Mouse (Mus musculus): ENCODE measurements around the gene Treml2.

GRCm38 (mm10) chr17:48318686-48319085, 19.4 kb downstream of the Treml2 start:
- TF ChIP-seq POLR2A (IDR thresholded peaks at IDR 0.05; ENCODE audit: borderline replicate concordance, low read depth, low read length) = no peak
- no peak for TF ChIP-seq CTCF (IDR thresholded peaks at IDR 0.05; ENCODE audit: low read depth, low read length)
